Mouse (Mus musculus) heart, postnatal 25 days (tissue): ENCODE measurements around the gene Vip. TPM values are rescaled to one million over a fixed set of nuclear protein-coding genes. Genes with fewer than 3 reads are reported as not detected.

ENCODE experiments used
- total RNA-seq, 2 experiments: library from RNA; stranded (reverse); gene quantifications; 2 replicates each; pipeline ENCODE4 v1.2.3; 2021

The Vip gene
- total RNA-seq, 2 experiments from 2014 or later, result not detected

Other genes starting within 250 kb of the Vip start
- 10 to 100 TPM; 63.2 to 70.1 TPM for gene Syne1, start 87.7 kb upstream of the Vip start, total RNA-seq
- gene Myct1, start 45.4 kb upstream of the Vip start, total RNA-seq, result 10 to 100 TPM; 13.3 to 19.5 TPM
- gene Fbxo5, start 166.4 kb downstream of the Vip start, total RNA-seq, result 1 to 10 TPM in 1 of 2 experiments, under 1 TPM in 1; 0.55 to 1.9 TPM
- gene Mtrf1l, start 184.7 kb downstream of the Vip start, total RNA-seq, result 10 to 100 TPM in 1 of 2 experiments, 1 to 10 TPM in 1; 9.1 to 10.4 TPM